Mouse (Mus musculus) T-helper 2 cell (primary cell): ENCODE measurements around the gene Arl3.

ENCODE experiments used
- in situ Hi-C: fragments of 300-600 bp; cut with MboI, MseI; formaldehyde crosslinking; loops from one replicate; pipeline ENCODE4 v1.15.1; 2025; ENCODE audit warnings: high pct_unique_total_duplicates

The Arl3 gene

DNA sequence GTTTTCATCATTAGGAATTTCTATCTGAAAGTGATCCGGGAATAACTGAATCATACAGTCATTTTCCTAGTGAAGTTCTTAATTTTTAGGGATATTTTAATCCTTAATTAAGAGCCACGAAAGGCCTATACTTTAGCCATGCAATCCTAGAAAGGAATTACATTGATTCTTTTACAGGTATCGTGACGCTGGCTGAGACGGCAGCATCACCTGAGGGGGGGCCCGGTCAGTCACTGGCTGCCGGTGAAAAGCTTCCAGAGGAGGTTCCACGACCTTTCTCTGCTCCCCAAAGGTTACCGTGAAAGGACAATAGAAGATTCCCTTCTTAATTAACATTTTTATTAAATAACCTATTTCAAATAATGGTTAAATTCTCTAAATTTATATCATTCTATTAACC is 35.6 kb downstream of the Arl3 start:
- in situ Hi-C loops = no loop called here

- in situ Hi-C loops = loop anchor here (5.0 kb wide), 1 partner anchor 38 kb away; the partner anchor contains the start of genes Arl3 and Sfxn2
Observed at GRCm38 (mm10) chr19:46534542-46535098, 38.4 kb downstream of the Arl3 start.

- in situ Hi-C loops = loop anchor here (5.0 kb wide), 1 partner anchor 39 kb away; the partner anchor contains the start of genes Arl3 and Sfxn2
Observed at GRCm38 (mm10) chr19:46533525-46533924, 39.5 kb downstream of the Arl3 start.

DNA sequence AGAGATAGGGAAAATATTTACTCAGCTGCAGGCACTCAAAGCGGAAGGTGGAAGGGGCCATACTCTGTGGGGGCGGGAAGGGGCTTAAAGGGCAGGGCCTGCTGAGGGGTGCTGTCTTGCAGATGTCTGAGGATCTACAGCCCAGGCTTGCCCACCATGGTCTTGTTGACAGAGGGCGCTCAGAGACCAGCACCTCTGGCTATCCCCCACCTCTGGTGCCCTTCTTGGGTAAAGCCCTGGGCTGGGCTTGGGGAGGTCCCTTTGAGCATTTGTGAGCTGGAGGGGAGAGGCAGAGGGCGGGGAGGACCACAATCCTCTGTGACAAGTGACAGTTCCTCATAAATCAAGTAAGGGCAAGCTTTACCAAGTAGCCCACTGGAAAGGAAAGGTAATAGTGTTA is 39.9 kb downstream of the Arl3 start:
- in situ Hi-C loops = loop anchor here (5.0 kb wide), 1 partner anchor 39 kb away; the partner anchor contains the start of genes Arl3 and Sfxn2

DNA sequence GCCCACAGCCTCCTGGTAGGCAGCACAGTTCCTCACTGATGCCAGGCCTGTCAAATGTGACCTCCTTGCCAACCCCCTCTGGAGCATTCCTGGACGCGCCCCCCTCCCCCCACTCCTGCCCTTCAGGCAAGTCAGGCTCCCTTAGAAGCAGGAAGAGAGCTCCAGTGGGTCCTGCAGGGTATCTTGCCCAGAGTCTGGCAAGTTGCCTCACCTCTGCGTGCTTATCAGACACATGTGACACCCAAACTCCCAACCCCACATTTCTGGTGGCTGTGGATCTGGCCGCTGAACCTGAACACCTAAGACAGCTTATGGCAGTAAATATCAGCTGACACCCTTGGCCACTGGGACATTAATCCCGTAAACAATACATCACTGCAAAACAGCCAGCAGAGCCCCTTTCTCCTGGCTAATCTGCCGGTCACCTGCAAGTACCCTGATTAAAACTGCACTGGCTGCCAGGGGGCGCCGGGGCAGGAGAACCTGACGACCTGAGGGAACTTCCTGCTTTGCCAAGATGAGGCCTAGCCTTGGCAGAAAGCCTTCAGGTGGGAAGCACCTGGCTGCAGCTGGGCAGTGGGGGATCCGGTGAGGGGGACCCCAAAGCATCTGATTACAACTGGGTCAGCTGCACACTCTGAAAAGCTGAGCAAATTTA is 40.8 kb downstream of the Arl3 start:
- in situ Hi-C loops = loop anchor here (5.0 kb wide), 1 partner anchor 40 kb away; the partner anchor contains the start of genes Arl3 and Sfxn2

DNA sequence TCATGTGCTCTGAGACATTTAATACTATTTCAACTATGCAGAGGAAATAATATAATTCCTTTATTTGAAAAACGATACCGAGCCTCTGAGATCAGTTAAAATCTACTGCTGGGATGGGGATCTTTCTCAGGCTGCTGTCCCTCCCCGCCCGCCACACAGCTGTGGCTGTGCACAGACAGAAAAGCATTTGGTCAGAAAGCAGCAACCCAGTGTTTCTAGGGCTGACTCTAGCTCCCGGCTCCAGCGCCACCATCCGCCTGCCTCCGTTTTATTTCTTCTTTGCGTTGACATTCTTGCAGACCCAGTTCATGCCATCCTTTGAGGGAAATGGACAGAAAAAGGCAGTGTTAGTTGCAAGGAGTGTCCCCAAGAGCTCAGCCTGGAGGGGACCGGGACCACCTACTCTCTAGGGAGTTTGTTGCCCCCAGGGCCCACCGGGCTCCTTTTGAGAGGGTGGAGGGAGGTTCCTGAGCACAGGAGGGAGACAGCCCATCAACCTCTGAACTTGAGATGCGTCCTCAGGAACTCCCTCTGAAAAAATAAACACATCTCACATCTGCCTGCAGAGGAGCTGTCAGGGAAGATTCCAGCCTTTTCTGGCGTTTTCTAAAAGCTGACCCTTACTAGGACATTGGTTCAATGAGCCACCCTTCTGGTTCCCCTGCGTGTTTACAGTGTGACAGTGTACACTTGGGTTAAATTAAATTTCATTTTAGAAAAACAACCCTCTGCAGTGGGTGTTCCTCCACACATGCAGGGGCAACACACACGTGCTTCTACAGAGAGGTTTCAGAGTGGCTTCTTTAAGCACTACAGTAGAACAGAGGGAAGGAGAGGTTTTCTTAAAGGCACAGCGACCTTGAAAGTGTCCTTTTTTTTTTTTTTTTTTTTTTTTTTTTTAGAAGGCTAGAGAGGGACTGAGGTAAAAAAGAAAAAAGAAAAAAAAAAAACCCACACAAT is 41.6 kb downstream of the Arl3 start:
- in situ Hi-C loops = loop anchor here (5.0 kb wide), 1 partner anchor 41 kb away; the partner anchor contains the start of genes Arl3 and Sfxn2

DNA sequence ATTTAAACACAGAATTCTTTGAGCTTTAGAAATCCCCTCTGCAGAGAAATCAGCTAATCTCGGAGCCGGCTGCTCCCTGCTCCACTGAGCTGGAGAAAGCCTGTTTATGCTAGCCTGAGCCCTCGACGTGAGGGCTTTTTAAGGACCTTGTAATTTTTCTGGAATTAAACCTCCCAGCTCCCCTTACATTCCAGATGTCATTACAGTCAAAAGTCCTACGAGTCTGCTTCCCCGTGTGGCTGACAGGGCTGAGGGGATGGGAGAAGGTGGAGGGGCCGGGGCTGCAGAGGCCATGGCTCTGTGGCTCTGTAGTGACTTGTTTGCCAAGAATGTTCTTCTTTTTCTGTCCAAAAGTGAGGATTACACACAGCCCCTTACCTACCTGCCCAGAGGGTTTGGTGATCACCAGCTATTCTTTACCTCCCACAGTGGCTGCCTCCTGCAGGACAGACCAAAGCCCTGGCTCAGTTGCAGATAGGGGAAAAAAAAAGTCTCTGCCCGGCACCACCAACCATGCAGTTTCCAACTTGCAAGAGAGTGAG is 42.5 kb downstream of the Arl3 start:
- in situ Hi-C loops = loop anchor here (5.0 kb wide), 1 partner anchor 42 kb away; the partner anchor contains the start of genes Arl3 and Sfxn2

- in situ Hi-C loops = loop anchor here (5.0 kb wide), 1 partner anchor 42 kb away; the partner anchor contains the start of genes Arl3 and Sfxn2
Observed at GRCm38 (mm10) chr19:46529601-46530448, 43.2 kb downstream of the Arl3 start.

DNA sequence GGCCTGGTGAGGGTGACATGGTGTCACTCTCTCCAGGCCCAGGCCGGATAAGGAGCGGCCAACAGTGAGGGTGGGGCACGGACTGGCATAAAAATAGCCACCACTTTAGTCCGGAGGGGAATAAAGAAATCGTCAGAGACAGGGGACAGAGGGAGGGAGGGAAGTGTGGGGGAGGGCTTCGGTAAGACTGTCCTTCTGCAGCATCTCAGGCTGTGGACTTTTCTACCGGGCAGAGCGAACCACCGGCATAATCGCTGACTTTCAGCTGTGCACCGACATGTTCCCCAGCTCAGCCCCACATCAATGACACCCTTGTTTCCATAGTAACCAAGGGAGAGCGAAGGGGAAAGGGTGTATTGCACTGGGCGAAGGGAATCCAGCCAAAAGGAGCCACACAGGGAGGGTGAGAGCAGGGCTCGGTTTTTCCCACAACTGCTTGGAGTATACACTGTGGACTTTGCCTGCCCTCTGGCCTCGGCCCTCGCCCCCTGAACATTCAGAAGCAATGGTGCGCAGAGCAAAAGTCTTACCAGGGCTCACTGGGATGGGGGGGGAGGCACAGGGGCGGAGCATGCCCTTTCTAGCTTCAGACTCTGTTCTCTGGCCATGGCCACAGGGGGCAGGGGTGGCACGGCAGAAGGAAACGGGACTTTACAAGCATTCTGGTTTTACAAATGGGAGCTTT is 44.3 kb downstream of the Arl3 start:
- in situ Hi-C loops = no loop called here

DNA sequence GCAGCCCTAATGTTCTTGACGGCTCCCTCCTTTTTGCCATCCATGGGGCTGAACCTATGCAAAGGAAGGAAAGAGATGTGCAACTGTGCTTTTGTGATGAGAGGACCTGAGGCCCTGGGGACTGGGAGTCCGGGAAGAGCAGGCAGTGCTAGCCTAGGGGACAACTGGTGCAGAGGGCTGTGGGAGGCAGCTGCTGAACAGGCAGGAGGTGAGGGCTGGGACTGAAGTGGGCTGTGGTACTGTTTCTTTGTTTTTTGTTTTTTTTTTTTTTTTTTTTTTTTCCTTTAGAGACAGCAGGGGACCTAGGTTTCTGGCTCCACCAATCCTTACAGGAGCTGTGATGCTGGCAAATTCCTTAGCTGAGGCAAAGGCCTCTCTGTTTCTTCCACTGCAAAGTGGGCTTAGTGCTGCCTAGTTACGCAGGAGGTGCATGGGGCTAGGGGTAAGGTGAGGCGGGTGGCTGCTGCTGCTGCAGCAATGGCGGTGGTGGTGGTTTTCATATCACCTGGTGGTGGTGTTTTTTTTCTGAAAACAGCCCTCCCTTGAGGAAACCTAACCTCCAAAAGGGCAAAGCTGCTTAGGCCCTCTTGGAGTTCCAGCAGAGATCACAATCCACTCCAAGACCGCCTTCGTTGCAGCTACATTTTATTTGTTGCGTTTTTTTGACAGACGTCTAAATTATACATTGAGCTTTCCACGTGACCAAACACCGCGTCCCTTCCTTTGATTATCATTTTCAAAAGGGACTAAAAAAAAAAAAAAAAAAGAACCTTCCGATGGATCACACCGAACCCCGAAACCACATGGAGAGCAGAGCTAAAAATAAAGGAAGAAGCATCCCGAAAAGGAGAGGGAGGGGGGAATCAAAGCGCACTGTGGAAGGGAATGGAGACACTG is 45.1 kb downstream of the Arl3 start:
- in situ Hi-C loops = no loop called here

DNA sequence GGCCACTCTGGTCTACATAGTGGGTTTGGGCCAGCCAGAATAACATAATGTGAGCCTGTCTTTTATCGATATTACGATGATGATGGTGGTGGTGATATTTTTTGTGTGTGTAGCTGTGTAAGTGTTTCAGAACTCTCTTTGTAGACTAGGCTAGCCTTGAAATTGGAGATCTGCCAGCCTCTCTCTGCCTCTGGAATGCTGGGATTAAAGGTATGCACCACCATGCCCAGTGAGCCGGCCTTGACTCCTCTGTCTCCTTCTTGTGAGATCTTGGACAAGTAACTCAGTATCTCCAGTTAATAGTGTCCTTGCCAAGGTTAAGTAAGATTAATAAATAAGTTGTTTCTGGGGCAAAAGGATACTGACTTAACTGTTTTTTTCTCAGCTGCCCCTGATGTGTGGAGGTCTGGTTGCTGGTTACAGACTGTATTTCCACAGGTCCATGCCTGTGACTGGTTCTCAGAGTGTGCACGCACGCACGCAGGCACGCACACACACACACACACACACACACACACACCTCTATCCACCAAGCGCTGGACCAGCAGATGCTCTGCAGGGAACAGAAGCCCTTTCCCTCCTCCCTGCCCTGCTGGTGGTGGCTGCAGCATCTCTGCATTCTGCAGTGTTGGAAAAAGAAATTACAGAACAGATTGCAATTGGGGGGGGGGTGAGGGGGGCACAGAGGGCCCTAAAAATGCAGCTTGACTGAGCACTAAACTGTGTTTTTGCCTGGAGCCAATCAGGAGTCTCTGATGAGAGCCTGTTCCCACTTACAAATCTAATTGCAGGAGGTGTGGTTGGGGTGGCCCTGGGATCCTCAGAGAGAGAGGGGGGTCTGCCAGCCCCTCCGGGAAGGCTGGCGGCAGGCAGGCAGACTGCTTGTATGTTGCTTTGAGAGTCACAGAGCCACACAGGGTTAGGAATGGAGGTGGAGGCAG is 47.0 kb downstream of the Arl3 start:
- in situ Hi-C loops = no loop called here

- in situ Hi-C loops = no loop called here
Observed at GRCm38 (mm10) chr19:46524601-46525321, 48.2 kb downstream of the Arl3 start.

DNA sequence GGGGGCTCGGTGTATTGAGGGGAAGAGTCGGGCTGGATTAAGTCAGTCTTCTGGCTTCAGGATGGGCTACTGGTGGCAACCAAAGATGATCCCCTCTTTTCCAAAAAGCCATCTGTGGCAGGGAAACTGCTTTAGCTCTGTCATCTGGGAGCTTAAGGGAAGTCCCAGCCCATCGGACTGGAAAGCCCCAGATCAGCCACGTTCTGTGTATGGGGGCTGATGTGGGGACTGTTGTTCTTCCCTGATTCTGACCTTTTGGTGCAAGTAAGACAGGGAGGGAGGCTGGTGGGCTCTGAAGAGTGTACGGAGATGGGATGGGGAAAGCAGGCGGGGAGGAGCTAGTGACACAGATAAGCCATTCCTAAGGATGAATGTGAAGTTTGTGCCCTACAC is 48.9 kb downstream of the Arl3 start:
- in situ Hi-C loops = no loop called here

GRCm38 (mm10) chr19:46523480-46524151 is 49.4 kb downstream of the Arl3 start:
- in situ Hi-C loops = no loop called here

GRCm38 (mm10) chr19:46523131-46523479 is 49.9 kb downstream of the Arl3 start:
- in situ Hi-C loops = no loop called here

DNA sequence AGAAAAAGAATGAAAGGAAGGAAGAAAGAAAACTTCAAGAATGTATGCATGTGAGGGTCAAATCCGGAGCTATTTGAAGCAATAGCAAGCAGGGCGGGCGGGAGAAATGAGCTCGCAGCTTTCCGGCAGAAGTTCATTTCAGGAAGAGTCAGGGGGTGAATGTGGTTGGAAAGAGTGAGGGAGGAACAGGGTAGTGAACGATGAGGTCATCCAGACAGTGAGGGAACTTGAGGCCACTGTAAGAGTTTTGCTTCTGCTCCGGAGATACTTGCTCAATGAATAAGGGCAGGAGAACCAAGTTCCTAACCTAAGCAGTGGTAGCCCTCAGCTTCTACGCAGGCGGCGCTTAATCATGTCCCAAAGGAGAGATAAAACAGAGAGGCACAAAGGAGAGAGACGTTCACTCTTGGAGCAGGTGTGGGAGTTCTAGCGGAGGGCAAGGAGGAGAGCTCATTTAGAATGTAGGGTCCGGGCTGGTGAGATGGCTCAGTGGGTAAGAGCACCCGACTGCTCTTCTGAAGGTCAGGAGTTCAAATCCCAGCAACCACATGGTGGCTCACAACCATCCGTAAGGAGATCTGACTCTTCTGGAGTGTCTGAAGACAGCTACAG is 50.5 kb downstream of the Arl3 start:
- in situ Hi-C loops = no loop called here
